Mouse (Mus musculus): ENCODE measurements around the gene Trp53bp1.

GRCm38 (mm10) chr2:121300036-121300435, 28.8 kb upstream of the Trp53bp1 start:
- TF ChIP-seq POLR2A (IDR thresholded peaks at IDR 0.05; ENCODE audit: extremely low read depth, insufficient read depth, low read length) (no peak), CTCF (IDR thresholded peaks at IDR 0.05; ENCODE audit: low read depth, low read length) (no peak)
